Mouse (Mus musculus): Measurements from ENCODE around the gene Gm42906. TPM values are rescaled to one million over a fixed set of nuclear protein-coding genes. Genes with fewer than 3 reads are reported as not detected.

The Gm42906 gene
- total and polyA plus RNA-seq, 3 experiments, result not detected

DNA sequence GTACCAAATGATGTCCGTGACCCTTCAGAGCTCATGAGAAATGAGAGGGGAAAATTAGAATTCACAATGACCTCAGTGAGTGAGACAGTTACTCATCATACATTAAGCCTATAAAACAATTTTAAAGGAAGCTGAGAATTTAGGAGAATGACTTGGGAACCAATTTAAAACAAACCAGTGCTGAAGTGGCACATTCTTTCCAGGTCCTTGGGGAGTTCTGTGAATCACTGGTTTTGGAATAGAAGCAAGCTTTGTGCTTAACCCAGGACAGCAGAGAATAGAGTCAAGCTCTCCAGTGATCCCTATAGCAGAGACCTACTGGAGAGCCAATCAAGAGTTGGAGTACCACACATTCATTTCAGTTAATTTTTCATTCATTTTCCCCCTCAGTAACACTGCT is 254.2 kb downstream of the Gm42906 start:
- no peak for TF ChIP-seq ZMIZ1 (IDR thresholded peaks at IDR 0.05; ENCODE audit: low read depth, low read length)
- TF ChIP-seq JUND (conservative IDR thresholded peaks at IDR 0.05; ENCODE audit: low read depth, low read length), result no peak
- H3K27ac ChIP-seq (ENCODE audit: insufficient read depth, low read depth), result no peak overlapping the region
- no peak overlapping the region for H3K9ac ChIP-seq (ENCODE audit: insufficient read depth, low read depth)
- H3K79me2 ChIP-seq (replicated peaks; ENCODE audit: control insufficient read depth, extremely low read depth, insufficient read depth, poor library complexity, severe bottlenecking), result no peaks in the 10 kb centered on the region
- no peaks in the 10 kb centered on the region for H3K36me3 ChIP-seq (replicated peaks in 1 of 2; ENCODE audit: control insufficient read depth in 1 of 2, insufficient read depth in 1 of 2, low read length in 1 of 2)
- dilution Hi-C loops (cut with MboI; ENCODE audit: extremely low pct_ligation_motif_present, extremely low pct_unique_long_range_greater_than_20kb, low sequenced_read_pairs) (no loop called here), in situ Hi-C loops (cut with MboI; ENCODE audit: low pct_ligation_motif_present, low pct_unique_long_range_greater_than_20kb, low sequenced_read_pairs) (no loop called here)
- no peak overlapping the region for H3K4me3 ChIP-seq (replicated peaks in 1 of 3; ENCODE audit: low read depth in 2 of 3, low read length in 2 of 3, poor library complexity in 1 of 3)
- no peak overlapping the region for H3K4me2 ChIP-seq (ENCODE audit: insufficient read depth, low read depth, poor library complexity, severe bottlenecking)
- DNase-seq (ENCODE audit: extremely low read depth), result no peak
- no peaks in the 10 kb centered on the region for H3K9me3 ChIP-seq (replicated peaks; ENCODE audit: low read length)
- no peaks in the 10 kb centered on the region for H3K27me3 ChIP-seq (replicated peaks)
- peaks cover 2 to 9% of the 10 kb centered on the region in 2 experiments; a peak in 2 of 4 replicates for H3K4me1 ChIP-seq (ENCODE audit: control insufficient read depth in 1 of 2, insufficient read depth in 2 of 2)

DNA sequence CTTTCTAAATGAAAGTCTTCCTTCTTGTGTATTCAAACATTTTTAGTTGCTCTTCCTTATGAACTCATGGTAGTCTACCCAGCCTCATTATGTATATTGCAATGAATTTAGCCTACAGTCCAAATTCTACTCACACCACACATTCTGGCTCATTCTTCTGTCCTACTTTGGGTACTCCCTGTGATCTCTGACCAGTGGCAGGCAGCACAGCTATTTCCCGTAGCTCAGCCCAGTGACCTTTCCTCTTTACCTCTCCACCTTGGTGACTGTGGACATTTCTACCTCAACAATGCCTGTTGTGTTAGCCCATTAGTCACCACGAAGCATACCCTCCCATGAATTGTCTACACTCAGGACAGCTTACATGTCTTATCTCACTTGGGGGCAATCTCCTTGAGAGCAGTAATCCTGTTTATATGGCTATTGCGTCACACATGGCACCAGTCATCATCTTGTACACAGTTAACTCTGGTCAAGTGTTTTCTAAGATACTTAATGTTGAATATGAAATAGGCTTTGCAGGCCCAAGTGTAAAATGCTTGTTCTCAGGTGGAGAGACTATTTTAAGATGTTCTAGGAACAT is 257.7 kb downstream of the Gm42906 start:
- dilution Hi-C loops (cut with MboI; ENCODE audit: extremely low pct_ligation_motif_present, extremely low pct_unique_long_range_greater_than_20kb, low sequenced_read_pairs), result no loop called here
- Histone ChIP-seq H3K4me1 (ENCODE audit: control insufficient read depth in 1 of 2, insufficient read depth in 2 of 2) (peaks cover 2 to 9% of the 10 kb centered on the region in 2 experiments; a peak in 2 of 4 replicates), H3K79me2 (replicated peaks; ENCODE audit: control insufficient read depth, extremely low read depth, insufficient read depth, poor library complexity, severe bottlenecking) (no peaks in the 10 kb centered on the region), H3K9ac (ENCODE audit: insufficient read depth, low read depth) (no peak overlapping the region), H3K4me2 (ENCODE audit: insufficient read depth, low read depth, poor library complexity, severe bottlenecking) (no peak overlapping the region), H3K4me3 (replicated peaks in 1 of 3; ENCODE audit: low read depth in 2 of 3, low read length in 2 of 3, poor library complexity in 1 of 3) (no peak overlapping the region), H3K27ac (ENCODE audit: insufficient read depth, low read depth) (no peak overlapping the region), H3K27me3 (replicated peaks) (no peaks in the 10 kb centered on the region), H3K9me3 (replicated peaks; ENCODE audit: low read length) (no peaks in the 10 kb centered on the region), H3K36me3 (replicated peaks in 1 of 2; ENCODE audit: control insufficient read depth in 1 of 2, insufficient read depth in 1 of 2, low read length in 1 of 2) (no peaks in the 10 kb centered on the region)
- no peak for DNase-seq (ENCODE audit: extremely low read depth)
- in situ Hi-C loops (cut with MboI; ENCODE audit: low pct_ligation_motif_present, low pct_unique_long_range_greater_than_20kb, low sequenced_read_pairs), result no loop called here
- TF ChIP-seq EP300 (IDR thresholded peaks at IDR 0.05; ENCODE audit: low read length) (no peak), HCFC1 (IDR thresholded peaks at IDR 0.05; ENCODE audit: low read depth, low read length) (no peak), MAX (IDR thresholded peaks at IDR 0.05; ENCODE audit: low read length) (no peak), TCF12 (IDR thresholded peaks at IDR 0.05; ENCODE audit: low read depth, low read length) (no peak), RAD21 (IDR thresholded peaks at IDR 0.05; ENCODE audit: low read depth, low read length) (no peak)

DNA sequence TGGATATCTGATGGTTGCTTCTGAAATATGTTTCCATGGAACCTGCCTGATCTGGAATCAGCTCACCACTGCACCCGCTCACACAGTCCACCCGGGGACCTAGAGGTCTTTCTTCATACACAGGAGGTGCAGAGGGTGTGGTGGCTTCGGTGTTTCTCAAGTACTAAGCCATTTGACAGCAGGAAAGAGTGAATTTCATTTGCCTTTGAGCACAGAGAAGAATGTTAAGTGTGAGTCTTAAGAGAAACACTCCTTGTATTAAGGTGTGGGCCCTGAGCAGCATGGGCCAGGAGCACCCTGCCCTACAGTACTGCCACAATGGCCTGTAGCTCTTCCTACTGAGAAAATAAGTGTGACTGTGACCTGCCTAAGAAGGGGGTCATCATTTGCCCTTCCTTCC is 259.8 kb downstream of the Gm42906 start:
- H3K4me2 ChIP-seq (ENCODE audit: insufficient read depth, low read depth, poor library complexity, severe bottlenecking), result no peak overlapping the region
- H3K79me2 ChIP-seq (replicated peaks; ENCODE audit: control insufficient read depth, extremely low read depth, insufficient read depth, poor library complexity, severe bottlenecking), result no peaks in the 10 kb centered on the region
- no peaks in the 10 kb centered on the region for H3K36me3 ChIP-seq (replicated peaks in 1 of 2; ENCODE audit: control insufficient read depth in 1 of 2, insufficient read depth in 1 of 2, low read length in 1 of 2)
- no peaks in the 10 kb centered on the region for H3K27me3 ChIP-seq (replicated peaks)
- H3K27ac ChIP-seq (ENCODE audit: insufficient read depth, low read depth), result no peak overlapping the region
- dilution Hi-C loops (cut with MboI; ENCODE audit: extremely low pct_ligation_motif_present, extremely low pct_unique_long_range_greater_than_20kb, low sequenced_read_pairs) (no loop called here), in situ Hi-C loops (cut with MboI; ENCODE audit: low pct_ligation_motif_present, low pct_unique_long_range_greater_than_20kb, low sequenced_read_pairs) (no loop called here)
- 0 out of 4 replicates have a peak, but pooled peaks cover 0 to 3% of the 10 kb centered on the region in 2 experiments for H3K4me1 ChIP-seq (ENCODE audit: control insufficient read depth in 1 of 2, insufficient read depth in 2 of 2)
- TF ChIP-seq PAX5 (IDR thresholded peaks at IDR 0.05; ENCODE audit: low read length) (no peak), GABPA (IDR thresholded peaks at IDR 0.05; ENCODE audit: insufficient replicate concordance, low read depth, low read length) (no peak), RCOR1 (conservative IDR thresholded peaks at IDR 0.05; ENCODE audit: low read depth, low read length) (no peak), MAZ (IDR thresholded peaks at IDR 0.05; ENCODE audit: low read depth, low read length) (no peak), JUN (IDR thresholded peaks at IDR 0.05; ENCODE audit: insufficient read depth, low read depth, low read length) (no peak), HCFC1 (IDR thresholded peaks at IDR 0.05; ENCODE audit: low read depth, low read length) (no peak), ZNF384 (IDR thresholded peaks at IDR 0.05; ENCODE audit: low read depth, low read length) (no peak), POLR2A (IDR thresholded peaks at IDR 0.05; ENCODE audit: low read depth, low read length) (no peak), EP300 (IDR thresholded peaks at IDR 0.05; ENCODE audit: low read length) (no peak), SMC3 (IDR thresholded peaks at IDR 0.05; ENCODE audit: low read depth, low read length) (no peak)
- H3K4me3 ChIP-seq (replicated peaks in 1 of 3; ENCODE audit: low read depth in 2 of 3, low read length in 2 of 3, poor library complexity in 1 of 3), result no peak overlapping the region
- no peak overlapping the region for H3K9ac ChIP-seq (ENCODE audit: insufficient read depth, low read depth)
- DNase-seq (ENCODE audit: extremely low read depth), result no peak
- no peaks in the 10 kb centered on the region for H3K9me3 ChIP-seq (replicated peaks; ENCODE audit: low read length)
